Mouse (Mus musculus): ENCODE data around the gene Lbr. TPM values are rescaled to one million over a fixed set of nuclear protein-coding genes. Genes with fewer than 3 reads are reported as not detected.

Lbr gene
- polyA plus RNA-seq, 1 experiment from 2014 or later, result 163 TPM

GRCm38 (mm10) chr1:181864971-181865862, 22.4 kb upstream of the Lbr start:
- no peak for DNase-seq (ENCODE audit: low spot score)
- Histone ChIP-seq H3K9me3 (replicated peaks) (no peaks in the 10 kb centered on the region), H3K4me1 (peaks cover 26% of the 10 kb centered on the region), H3K27me3 (ENCODE audit: low read depth, poor library complexity, severe bottlenecking) (no peaks in the 10 kb centered on the region), H3K36me3 (no peaks in the 10 kb centered on the region), H3K27ac (no peak overlapping the region), H3K4me3 (no peak overlapping the region)
- WGBS, result 74% methylated on average over 11 of the region's 11 CpGs

DNA sequence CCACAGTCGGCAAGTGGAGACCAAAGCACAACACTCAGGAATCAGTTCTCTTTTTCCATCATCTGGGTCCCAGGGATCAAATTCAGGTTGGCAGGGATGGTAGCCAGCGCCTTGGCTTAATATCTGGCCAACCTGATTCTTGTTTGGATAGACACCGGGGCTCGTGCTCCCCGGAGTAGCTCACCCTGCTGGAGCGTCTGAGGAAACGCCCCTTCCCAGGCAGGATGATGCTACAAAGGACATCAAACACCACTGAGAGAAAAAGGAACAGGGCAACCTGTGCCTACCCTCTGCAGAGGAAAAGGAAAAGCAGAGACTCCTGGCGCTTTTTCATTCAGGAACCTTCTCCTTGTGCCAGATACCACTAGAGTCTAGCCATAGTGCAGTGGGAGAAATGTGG, 20.6 kb upstream of the Lbr start:
- no peak overlapping the region for H3K27ac ChIP-seq
- H3K4me1 ChIP-seq, result peaks cover 30% of the 10 kb centered on the region
- WGBS, result 28% methylated on average over 8 of the region's 8 CpGs
- no peaks in the 10 kb centered on the region for H3K9me3 ChIP-seq (replicated peaks)
- no peak overlapping the region for H3K4me3 ChIP-seq
- H3K36me3 ChIP-seq, result no peaks in the 10 kb centered on the region
- DNase-seq (ENCODE audit: low spot score), result no peak
- no peaks in the 10 kb centered on the region for H3K27me3 ChIP-seq (ENCODE audit: low read depth, poor library complexity, severe bottlenecking)

- WGBS, result 47% methylated on average over 16 of the region's 16 CpGs
- Histone ChIP-seq H3K36me3 (no peaks in the 10 kb centered on the region), H3K4me3 (no peak overlapping the region), H3K27ac (peak overlapping the region; percentile 50), H3K4me1 (peaks cover 30% of the 10 kb centered on the region), H3K9me3 (replicated peaks) (no peaks in the 10 kb centered on the region), H3K27me3 (ENCODE audit: low read depth, poor library complexity, severe bottlenecking) (no peaks in the 10 kb centered on the region)
- DNase-seq (ENCODE audit: low spot score), result no peak
Measured at GRCm38 (mm10) chr1:181862676-181863374, 20.0 kb upstream of the Lbr start.

DNA sequence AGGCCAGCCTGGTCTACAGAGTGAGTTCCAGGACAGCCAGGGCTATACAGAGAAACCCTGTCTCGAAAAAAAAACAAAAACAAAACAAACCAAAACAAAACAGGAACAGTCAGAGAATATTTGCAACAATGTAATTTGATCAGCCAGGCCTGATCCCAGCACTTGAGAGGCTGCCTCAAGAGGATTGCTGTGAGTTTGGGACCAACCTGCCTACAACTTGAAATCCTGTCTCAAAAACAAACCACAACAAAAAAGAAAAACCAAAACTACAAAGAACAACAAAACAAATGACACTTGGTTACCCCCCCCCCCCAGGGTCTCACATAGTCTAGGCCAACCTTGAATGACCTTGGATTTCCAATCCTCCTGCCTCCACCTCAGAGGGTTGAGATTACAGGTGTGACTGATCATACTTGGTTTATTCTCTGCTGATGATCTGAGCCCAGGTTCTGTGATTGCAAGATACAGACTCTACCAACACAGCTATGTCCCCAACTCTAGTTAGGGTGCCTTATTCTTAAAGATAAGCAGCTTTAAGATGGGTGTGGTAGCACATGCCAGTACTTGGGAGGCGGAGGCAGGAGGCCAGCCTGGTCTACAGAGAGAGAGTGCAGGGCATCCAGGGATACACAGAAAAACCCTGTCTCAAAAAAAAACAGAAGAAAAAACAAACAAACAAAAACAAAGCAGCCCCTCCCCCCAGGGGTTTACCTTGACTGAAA, 18.5 kb upstream of the Lbr start:
- Histone ChIP-seq H3K27ac (peak overlapping the region; percentile 72; the same call in 1 of the 2 replicates), H3K36me3 (no peaks in the 10 kb centered on the region), H3K27me3 (ENCODE audit: low read depth, poor library complexity, severe bottlenecking) (no peaks in the 10 kb centered on the region), H3K4me1 (peaks cover 30% of the 10 kb centered on the region), H3K4me3 (no peak overlapping the region), H3K9me3 (replicated peaks) (no peaks in the 10 kb centered on the region)
- no peak for DNase-seq (ENCODE audit: low spot score)
- 96% methylated on average over 2 of the region's 2 CpGs for WGBS

- no peaks in the 10 kb centered on the region for H3K27me3 ChIP-seq (ENCODE audit: low read depth, poor library complexity, severe bottlenecking)
- peaks cover 30% of the 10 kb centered on the region for H3K4me1 ChIP-seq
- peak; percentile 63 for DNase-seq (ENCODE audit: low spot score)
- peak overlapping the region; percentile 17; the same call in 1 of the 2 replicates for H3K4me3 ChIP-seq
- H3K9me3 ChIP-seq (replicated peaks), result no peaks in the 10 kb centered on the region
- H3K27ac ChIP-seq, result peak overlapping the region; percentile 72
- WGBS, result 13% methylated on average over 5 of the region's 5 CpGs
- H3K36me3 ChIP-seq, result no peaks in the 10 kb centered on the region
Measured at GRCm38 (mm10) chr1:181860659-181861058, 17.8 kb upstream of the Lbr start.

DNA sequence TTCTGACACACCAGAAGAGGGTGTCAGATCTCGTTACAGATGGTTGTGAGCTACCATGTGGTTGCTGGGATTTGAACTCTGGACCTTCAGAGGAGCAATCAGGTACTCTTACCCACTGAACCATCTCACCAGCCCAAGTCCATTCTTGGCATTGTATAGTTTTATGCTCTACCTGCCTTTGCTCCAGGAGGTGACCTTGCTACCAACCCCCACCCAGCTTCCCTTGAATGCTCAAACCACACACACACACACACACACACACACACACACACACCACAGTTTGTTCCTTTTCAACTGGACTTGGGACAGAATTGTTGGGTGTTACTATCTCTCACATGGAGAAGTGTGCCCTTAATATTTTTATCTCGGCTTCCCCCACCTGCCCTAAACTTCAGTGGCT, 13.5 kb upstream of the Lbr start:
- no peak for DNase-seq (ENCODE audit: low spot score)
- no peak overlapping the region for H3K4me3 ChIP-seq
- 84% methylated on average over 2 of the region's 2 CpGs for WGBS
- peaks cover 23% of the 10 kb centered on the region for H3K4me1 ChIP-seq
- H3K36me3 ChIP-seq, result no peaks in the 10 kb centered on the region
- no peak overlapping the region for H3K27ac ChIP-seq
- no peaks in the 10 kb centered on the region for H3K9me3 ChIP-seq (replicated peaks)
- peaks cover 7% of the 10 kb centered on the region; the same call in 1 of the 2 replicates for H3K27me3 ChIP-seq (ENCODE audit: low read depth, poor library complexity, severe bottlenecking)

DNA sequence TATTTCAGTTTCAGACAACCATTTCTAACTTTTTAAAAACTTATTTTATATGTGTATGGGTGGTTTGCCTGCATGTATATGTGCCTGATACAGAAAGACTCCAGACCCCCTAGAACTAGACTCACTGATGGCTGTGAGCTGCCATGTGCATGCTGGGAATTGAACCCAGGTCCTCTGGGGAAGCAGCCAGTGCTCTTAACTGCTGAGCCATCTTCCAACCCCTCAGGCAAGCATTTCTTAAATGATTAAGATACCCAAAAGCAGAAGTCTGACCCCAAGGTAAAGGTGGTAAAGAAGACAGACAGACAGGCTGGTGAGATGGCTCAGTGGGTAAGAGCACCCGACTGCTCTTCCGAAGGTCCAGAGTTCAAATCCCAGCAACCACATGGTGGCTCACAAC, 12.0 kb upstream of the Lbr start:
- peaks cover 11% of the 10 kb centered on the region for H3K4me1 ChIP-seq
- WGBS, result 100% methylated on average over 2 of the region's 2 CpGs
- no peaks in the 10 kb centered on the region for H3K36me3 ChIP-seq
- H3K9me3 ChIP-seq (replicated peaks), result no peaks in the 10 kb centered on the region
- H3K4me3 ChIP-seq, result no peak overlapping the region
- peaks cover 7% of the 10 kb centered on the region; the same call in 1 of the 2 replicates for H3K27me3 ChIP-seq (ENCODE audit: low read depth, poor library complexity, severe bottlenecking)
- no peak for DNase-seq (ENCODE audit: low spot score)
- H3K27ac ChIP-seq, result no peak overlapping the region

- no peaks in the 10 kb centered on the region for H3K36me3 ChIP-seq
- H3K9me3 ChIP-seq (replicated peaks), result no peaks in the 10 kb centered on the region
- DNase-seq (ENCODE audit: low spot score), result peak; percentile 43
- H3K27ac ChIP-seq, result 0 out of 2 replicates have a peak overlapping the region, but pooled peaks have one; percentile 46
- 10% methylated on average over 18 of the region's 21 CpGs for WGBS
- peaks cover 12% of the 10 kb centered on the region for H3K4me1 ChIP-seq
- H3K27me3 ChIP-seq (ENCODE audit: low read depth, poor library complexity, severe bottlenecking), result peaks cover 7% of the 10 kb centered on the region; the same call in 1 of the 2 replicates
- peak overlapping the region; percentile 34 for H3K4me3 ChIP-seq
Measured at GRCm38 (mm10) chr1:181853081-181853736, 10.4 kb upstream of the Lbr start.

- Histone ChIP-seq H3K27me3 (ENCODE audit: low read depth, poor library complexity, severe bottlenecking) (peaks cover 7% of the 10 kb centered on the region; the same call in 1 of the 2 replicates), H3K4me3 (0 out of 2 replicates have a peak overlapping the region, but pooled peaks have one; percentile 34), H3K36me3 (no peaks in the 10 kb centered on the region), H3K4me1 (peaks cover 14% of the 10 kb centered on the region), H3K9me3 (replicated peaks) (no peaks in the 10 kb centered on the region), H3K27ac (0 out of 2 replicates have a peak overlapping the region, but pooled peaks have one; percentile 11)
- no peak for DNase-seq (ENCODE audit: low spot score)
- 44% methylated on average over 13 of the region's 13 CpGs for WGBS
Measured at GRCm38 (mm10) chr1:181852466-181852865, 9.6 kb upstream of the Lbr start.

- H3K27me3 ChIP-seq (ENCODE audit: low read depth, poor library complexity, severe bottlenecking), result peaks cover 7% of the 10 kb centered on the region; the same call in 1 of the 2 replicates
- H3K4me3 ChIP-seq, result no peak overlapping the region
- peaks cover 14% of the 10 kb centered on the region for H3K4me1 ChIP-seq
- DNase-seq (ENCODE audit: low spot score), result no peak
- H3K36me3 ChIP-seq, result no peaks in the 10 kb centered on the region
- H3K27ac ChIP-seq, result no peak overlapping the region
- WGBS, result 92% methylated on average over 12 of the region's 12 CpGs
- no peaks in the 10 kb centered on the region for H3K9me3 ChIP-seq (replicated peaks)
Measured at GRCm38 (mm10) chr1:181851521-181852310, 8.9 kb upstream of the Lbr start.

DNA sequence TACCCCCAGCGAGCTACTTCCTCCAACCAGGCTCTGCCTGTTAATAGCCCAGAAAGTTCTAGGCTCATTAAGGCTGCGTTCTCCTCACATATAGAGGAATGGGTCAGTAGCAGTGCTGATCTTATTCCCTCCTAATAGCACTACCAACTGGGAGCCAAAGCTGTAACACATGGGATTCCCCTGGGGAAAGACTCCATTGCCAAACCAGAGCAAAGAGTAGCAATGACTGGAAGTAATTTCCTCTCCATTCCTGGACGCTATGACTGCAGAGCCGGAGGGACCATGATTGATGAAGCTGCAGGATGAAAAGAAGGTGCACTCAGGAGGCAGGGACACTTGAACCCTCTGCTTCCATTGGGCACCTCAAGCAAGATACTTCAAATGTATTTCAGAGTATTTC, 7.6 kb upstream of the Lbr start:
- Histone ChIP-seq H3K4me3 (no peak overlapping the region), H3K9me3 (replicated peaks) (no peaks in the 10 kb centered on the region), H3K4me1 (peaks cover 14% of the 10 kb centered on the region), H3K27ac (no peak overlapping the region), H3K27me3 (ENCODE audit: low read depth, poor library complexity, severe bottlenecking) (peaks cover 7% of the 10 kb centered on the region; the same call in 1 of the 2 replicates), H3K36me3 (no peaks in the 10 kb centered on the region)
- WGBS, result 57% methylated on average over 4 of the region's 4 CpGs
- no peak for DNase-seq (ENCODE audit: low spot score)

Data from limb, embryonic 10.5 days (tissue).